Mouse (Mus musculus) liver, embryonic 14.5 days (tissue): ENCODE results near the gene Unc45a.
A peak's percentile ranks its signal among the peaks of the same experiment; 100 is the strongest.

Experiments used
- CTCF ChIP-seq: IDR thresholded peaks from 2 replicates; pipeline ENCODE4 v1.5.1; 2016; ENCODE audit warnings: antibody characterized with exemption, low read depth, control low read depth
- EP300 ChIP-seq: IDR thresholded peaks from 2 replicates; pipeline ENCODE4 v1.6.1; 2016; ENCODE audit warnings: antibody characterized with exemption, low read depth

GRCm38 (mm10) chr7:80377471-80377870 is 36.7 kb upstream of the Unc45a start:
- TF ChIP-seq EP300 = no peak
- TF ChIP-seq CTCF = peak; percentile 87
